Mouse (Mus musculus): ENCODE results near the gene Trhr2. TPM values are rescaled to one million over a fixed set of nuclear protein-coding genes. Genes with fewer than 3 reads are reported as not detected.

Gene Trhr2
- 0.59 and 0.64 TPM in 2 replicates for polyA plus RNA-seq (2021; fragmentation: Nextera tagmentation)
- long read RNA-seq, experiment 1, partial matches to known transcripts = 1 of 4 reads
- long read RNA-seq, experiment 1, other reads (novel, unspliced or antisense) = 2 of 4 reads
- long read RNA-seq, experiment 2, partial matches to known transcripts = 0 of 1 reads
- long read RNA-seq, experiment 2, other reads (novel, unspliced or antisense) = 1 of 1 reads

GRCm38 (mm10) chr8:122360696-122361416, at the start of gene Trhr2:
Gene Trhr2, minus strand, starts transcription at chr8:122360746.

GRCm38 (mm10) chr8:122376365-122377231, 16.1 kb upstream of the Trhr2 start, which contains the start of gene Zc3h18:
Gene Zc3h18, plus strand, starts transcription at chr8:122376609.

Other genes starting within 250 kb of the Trhr2 start
- 1.6 and 4.5 TPM in 2 replicates for gene Zfpm1, start 78.6 kb downstream of the Trhr2 start, polyA plus RNA-seq (2021; fragmentation: Nextera tagmentation)
- gene Zc3h18, start 15.9 kb upstream of the Trhr2 start, polyA plus RNA-seq (2021; fragmentation: Nextera tagmentation) = 4.4 and 8.4 TPM in 2 replicates
- not detected in 2 replicates for gene Il17c, start 61.3 kb upstream of the Trhr2 start, polyA plus RNA-seq (2021; fragmentation: Nextera tagmentation)
- gene Cyba, start 72.2 kb upstream of the Trhr2 start, polyA plus RNA-seq (2021; fragmentation: Nextera tagmentation) = 29.4 and 37.8 TPM in 2 replicates
- 32.9 and 35.2 TPM in 2 replicates for gene Mvd, start 82.7 kb upstream of the Trhr2 start, polyA plus RNA-seq (2021; fragmentation: Nextera tagmentation)
- 0.48 and 1.1 TPM in 2 replicates for gene Snai3, start 100.0 kb upstream of the Trhr2 start, polyA plus RNA-seq (2021; fragmentation: Nextera tagmentation)
- 18.0 and 47.5 TPM in 2 replicates for gene Rnf166, start 115.3 kb upstream of the Trhr2 start, polyA plus RNA-seq (2021; fragmentation: Nextera tagmentation)
- 28.1 and 37.4 TPM in 2 replicates for gene Ctu2, start 115.4 kb upstream of the Trhr2 start, polyA plus RNA-seq (2021; fragmentation: Nextera tagmentation)
- gene Piezo1, start 190.6 kb upstream of the Trhr2 start, polyA plus RNA-seq (2021; fragmentation: Nextera tagmentation) = 0.55 and 0.73 TPM in 2 replicates
- gene Cdt1, start 207.3 kb upstream of the Trhr2 start, polyA plus RNA-seq (2021; fragmentation: Nextera tagmentation) = 1.4 TPM in 2 replicates
- gene Aprt, start 216.2 kb upstream of the Trhr2 start, polyA plus RNA-seq (2021; fragmentation: Nextera tagmentation) = 134 and 136 TPM in 2 replicates

Data from left cerebral cortex, adult 6 months (tissue).